Mouse (Mus musculus) CD4-positive, CD25-positive, alpha-beta regulatory T cell (primary cell): Measurements from ENCODE around the gene Ypel4. TPM values are rescaled to one million over a fixed set of nuclear protein-coding genes. Genes with fewer than 3 reads are reported as not detected.

ENCODE experiments used
- polyA plus RNA-seq: library from polyadenylated mRNA; unstranded; fragments of 100-300 nt; shearing (Covaris generic); gene quantifications from one replicate; pipeline ENCODE4 v1.2.1, GENCODE M21; 2017

Ypel4 gene
- 0.55 TPM for polyA plus RNA-seq

DNA sequence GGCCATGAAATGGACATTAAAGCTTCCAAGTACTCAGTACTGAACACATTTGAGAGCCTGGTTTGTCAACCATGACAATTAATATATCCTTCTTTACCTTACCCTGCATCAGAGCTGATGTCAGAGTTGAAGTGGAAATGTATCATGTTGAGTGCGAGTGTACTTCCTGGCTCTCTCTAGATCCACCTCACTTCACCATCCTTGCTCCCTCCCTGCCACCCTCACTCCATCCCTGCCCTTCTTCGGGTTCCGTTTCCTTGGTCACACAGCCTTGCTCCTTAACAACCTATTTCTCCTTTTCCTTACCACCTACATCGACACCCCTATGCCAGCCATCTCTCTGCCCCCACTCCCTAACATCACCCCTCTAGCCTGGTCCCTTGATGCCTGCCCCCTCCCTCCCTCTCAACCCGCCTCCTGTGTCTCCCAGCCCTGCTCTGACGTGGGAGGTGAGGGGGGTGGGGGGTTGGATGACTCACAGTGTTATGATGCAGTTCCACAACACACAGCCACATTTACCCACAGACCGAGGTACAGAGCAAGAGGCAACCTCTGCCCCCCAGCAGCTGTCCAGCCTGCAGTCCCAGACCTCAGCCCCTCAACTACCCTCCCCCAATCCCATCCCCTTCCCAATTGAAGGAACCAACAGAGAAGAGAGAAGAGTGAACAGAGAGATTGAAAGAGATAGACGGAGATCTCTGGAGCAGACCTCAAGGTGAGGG is at the start of gene Ypel4:
TSS of gene Ypel4 (plus strand) at position 480 of the 722 bp plus-strand sequence.

DNA sequence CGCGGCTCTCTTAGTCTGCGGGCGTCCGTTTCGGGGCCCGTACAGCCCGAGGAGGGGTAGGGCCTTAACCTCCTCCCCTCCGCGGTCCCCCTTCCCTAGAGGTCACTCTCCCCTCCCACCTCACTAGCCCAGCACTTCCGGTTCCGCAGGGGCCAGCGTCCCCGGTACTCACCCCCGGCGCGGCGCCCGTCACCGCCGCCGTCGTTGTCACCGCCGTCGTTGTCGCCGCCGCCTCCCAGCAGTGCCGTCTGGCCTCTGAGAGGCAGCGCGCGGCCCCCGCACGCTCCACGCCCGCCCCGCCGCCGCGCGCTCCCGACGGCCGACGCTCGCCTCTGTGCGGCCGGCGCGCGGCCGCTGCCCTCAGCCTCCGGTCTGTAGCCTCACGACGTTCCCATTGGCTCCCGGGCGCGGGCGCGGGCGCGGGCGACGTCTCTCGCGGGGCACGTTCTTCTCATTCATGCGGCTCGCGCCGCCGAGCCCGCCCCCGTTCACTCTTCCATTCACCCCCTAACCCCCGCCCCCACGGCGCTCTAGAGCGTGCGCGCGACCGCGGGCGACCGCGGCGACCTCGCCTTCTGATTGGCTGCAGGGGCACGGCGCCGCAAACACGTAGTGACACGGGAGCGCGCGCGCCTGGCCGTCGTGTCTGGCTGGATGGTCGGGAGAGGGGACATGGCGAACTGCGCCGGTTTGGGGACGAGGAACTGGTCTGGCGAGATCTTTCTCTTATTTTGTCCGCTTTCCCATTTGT is 18.9 kb upstream of the Ypel4 start, which contains the start of gene Zdhhc5:
TSS of gene Zdhhc5 (minus strand) at position 370 of the 751 bp plus-strand sequence.

DNA sequence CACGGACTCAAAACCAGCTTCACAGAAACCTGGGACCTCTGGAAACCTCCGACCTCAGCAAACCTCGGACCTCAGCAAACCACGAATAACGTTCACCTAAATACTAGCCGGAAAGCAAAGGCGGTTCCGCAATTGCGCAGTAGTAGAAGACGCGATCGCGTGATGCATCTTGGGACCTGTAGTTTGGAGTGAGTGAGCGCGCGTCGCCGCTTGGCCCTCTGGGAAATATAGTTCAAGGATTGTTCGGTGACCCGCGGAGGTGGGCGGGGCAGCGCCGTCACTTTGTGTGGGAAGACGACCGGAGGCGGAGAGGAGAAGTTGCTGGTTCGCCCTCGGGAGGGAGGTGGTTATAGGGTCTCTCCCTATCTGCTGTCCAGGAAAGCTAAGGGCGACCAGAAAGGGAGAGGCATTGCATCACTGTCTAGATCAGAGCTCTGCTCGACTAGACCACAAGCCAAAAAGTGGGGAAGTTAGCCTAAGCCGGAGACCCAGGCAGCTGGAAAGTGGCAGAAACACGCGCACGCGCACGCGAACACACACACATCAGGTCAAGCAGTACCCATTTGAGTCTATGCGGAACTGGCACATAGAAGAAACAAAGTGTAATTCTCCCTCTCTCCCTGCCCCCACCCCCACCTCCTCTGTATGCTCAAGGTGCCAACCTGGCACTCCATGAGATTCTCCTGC is 6.5 kb upstream of the Ypel4 start, which contains the start of gene Clp1:
TSS of gene Clp1 (minus strand) at position 179 of the 687 bp plus-strand sequence.

DNA sequence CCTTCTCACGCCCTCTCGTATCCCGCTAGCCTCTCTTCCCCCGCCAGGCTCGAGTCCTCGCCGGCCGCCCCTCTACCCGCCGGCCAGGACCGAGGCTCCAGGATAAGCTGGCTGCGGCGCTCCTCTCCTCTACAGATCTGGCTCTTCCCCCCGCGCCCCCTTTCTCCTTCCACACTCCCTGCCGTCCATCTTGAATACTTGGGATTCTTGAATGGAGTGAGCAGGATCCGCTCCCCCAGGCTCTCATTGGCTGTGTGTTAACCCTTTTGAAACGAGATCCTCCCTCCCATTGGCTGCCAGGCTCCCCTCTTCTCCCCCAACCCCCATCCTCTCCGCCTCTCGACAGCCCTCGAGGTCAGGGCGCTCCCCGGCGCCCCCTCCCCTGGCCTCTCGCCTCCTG is 9.7 kb downstream of the Ypel4 start, which contains the start of gene Gm19426:
TSS of gene Gm19426 (minus strand) at position 95 of the 400 bp plus-strand sequence.

DNA sequence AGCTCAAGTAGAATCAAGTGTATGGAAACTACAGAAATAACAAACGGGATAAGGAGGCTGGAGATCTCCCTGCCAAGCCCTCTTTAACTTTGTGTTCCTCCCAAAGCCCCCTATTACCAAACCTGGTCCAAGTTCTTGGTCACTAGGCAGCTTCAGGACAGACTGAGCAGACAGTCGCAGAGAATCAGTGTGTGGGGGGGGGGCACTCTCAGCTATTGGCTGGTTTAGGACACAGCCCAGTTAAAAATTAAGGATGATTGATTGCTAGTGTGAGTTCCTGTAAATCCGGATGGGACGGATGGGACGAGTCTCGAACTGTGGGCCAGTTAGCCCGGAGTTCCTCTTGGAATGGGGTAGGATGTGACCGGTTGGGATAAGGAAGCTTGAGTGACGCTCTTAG is 41.4 kb downstream of the Ypel4 start, which contains the start of gene Serping1:
TSS of gene Serping1 (minus strand) at position 204 of the 400 bp plus-strand sequence.

Other genes with a start within 250 kb of the Ypel4 start
- 1.8 TPM for gene Ctnnd1, start 83.3 kb upstream of the Ypel4 start, polyA plus RNA-seq
- 0.20 TPM for gene Btbd18, start 75.0 kb upstream of the Ypel4 start, polyA plus RNA-seq
- 89.3 TPM for gene Selenoh, start 63.3 kb upstream of the Ypel4 start, polyA plus RNA-seq
- gene Gm28635, start 56.0 kb upstream of the Ypel4 start, polyA plus RNA-seq = not detected
- gene Med19, start 55.7 kb upstream of the Ypel4 start, polyA plus RNA-seq = 37.9 TPM
- gene Tmx2, start 54.9 kb upstream of the Ypel4 start, polyA plus RNA-seq = 95.8 TPM
- gene Zdhhc5, start 18.9 kb upstream of the Ypel4 start, polyA plus RNA-seq = 50.4 TPM
- gene Clp1, start 6.7 kb upstream of the Ypel4 start, polyA plus RNA-seq = 58.8 TPM
- gene Gm19426, start 9.6 kb downstream of the Ypel4 start, polyA plus RNA-seq = not detected
- gene Serping1, start 41.4 kb downstream of the Ypel4 start, polyA plus RNA-seq = not detected
- gene Ube2l6, start 64.8 kb downstream of the Ypel4 start, polyA plus RNA-seq = 32.8 TPM
- not detected for gene Smtnl1, start 88.6 kb downstream of the Ypel4 start, polyA plus RNA-seq
- 31.1 TPM for gene Timm10, start 92.9 kb downstream of the Ypel4 start, polyA plus RNA-seq
- 7.9 TPM for gene Slc43a1, start 104.8 kb downstream of the Ypel4 start, polyA plus RNA-seq
- gene Rtn4rl2, start 152.7 kb downstream of the Ypel4 start, polyA plus RNA-seq = not detected
- 6.5 TPM for gene Slc43a3, start 202.5 kb downstream of the Ypel4 start, polyA plus RNA-seq
- not detected for gene Prg2, start 246.4 kb downstream of the Ypel4 start, polyA plus RNA-seq